Mouse (Mus musculus) stomach, postnatal 0 days (tissue): Measurements from ENCODE around the gene Egfl6.

ENCODE experiments used
- CTCF ChIP-seq: IDR thresholded peaks from 2 replicates; pipeline ENCODE4 v1.5.1; 2016; ENCODE audit warnings: antibody characterized with exemption, low read depth, mild to moderate bottlenecking, moderate library complexity
- EP300 ChIP-seq: optimal IDR thresholded peaks from 2 replicates; pipeline ENCODE3; 2016; ENCODE audit warnings: antibody characterized with exemption

GRCm38 (mm10) chrX:166525637-166526315 is 59.7 kb downstream of the Egfl6 start:
- no peak for TF ChIP-seq CTCF
- TF ChIP-seq EP300 = no peak
